Mouse (Mus musculus) limb, embryonic 10.5 days (tissue): Measurements from ENCODE around the gene Fbxw11. TPM values are rescaled to one million over a fixed set of nuclear protein-coding genes. Genes with fewer than 3 reads are reported as not detected.
"Not testable (repeated sequence)": the region's sequence is repeated elsewhere in the genome, so short reads cannot be mapped to it uniquely, and the experiment has no call there.

Experiments used
- DNase-seq: peaks from one replicate; pipeline ENCODE4 v3.0.0-alpha.2; 2017; ENCODE audit warnings: low spot score
- H3K27ac ChIP-seq: fragments of 300-500 bp; sonication (generic); 2 replicates; pipeline ENCODE4 v1.5.1; 2016; ENCODE audit warnings: mild to moderate bottlenecking
- H3K27me3 ChIP-seq: fragments of 300-500 bp; sonication (generic); 2 replicates; pipeline ENCODE4 v1.6.1; 2016; ENCODE audit warnings: low read depth, mild to moderate bottlenecking; ENCODE audit not compliant: poor library complexity, severe bottlenecking
- H3K36me3 ChIP-seq: fragments of 300-500 bp; sonication (generic); 2 replicates; pipeline ENCODE4 v1.6.1; 2016; ENCODE audit warnings: mild to moderate bottlenecking, moderate library complexity
- H3K4me1 ChIP-seq: fragments of 300-500 bp; sonication (generic); 2 replicates; pipeline ENCODE4 v1.6.1; 2016
- H3K4me3 ChIP-seq: fragments of 300-500 bp; sonication (generic); 2 replicates; pipeline ENCODE4 v1.5.1; 2016; ENCODE audit warnings: mild to moderate bottlenecking, moderate library complexity
- H3K9me3 ChIP-seq: fragments of 300-500 bp; sonication (generic); replicated peaks from 2 replicates; pipeline ENCODE4 v1.6.1; 2016; ENCODE audit warnings: mild to moderate bottlenecking
- WGBS: fragments of 180-500 bp; shearing (Covaris S2); methylation state at CpG from one replicate; pipeline ENCODE4 v1.1.7; 2016; 5-methylcytosine and 5-hydroxymethylcytosine counted together
- polyA plus RNA-seq: library from polyadenylated mRNA; unstranded; fragments of >200 nt; fragmentation: Nextera tagmentation; extraction: Ambion mirVana; gene quantifications from 2 replicates; pipeline ENCODE4 v1.2.1, GENCODE M21; 2016

Fbxw11 gene
- polyA plus RNA-seq, 1 experiment from 2014 or later, result 96.4 TPM

DNA sequence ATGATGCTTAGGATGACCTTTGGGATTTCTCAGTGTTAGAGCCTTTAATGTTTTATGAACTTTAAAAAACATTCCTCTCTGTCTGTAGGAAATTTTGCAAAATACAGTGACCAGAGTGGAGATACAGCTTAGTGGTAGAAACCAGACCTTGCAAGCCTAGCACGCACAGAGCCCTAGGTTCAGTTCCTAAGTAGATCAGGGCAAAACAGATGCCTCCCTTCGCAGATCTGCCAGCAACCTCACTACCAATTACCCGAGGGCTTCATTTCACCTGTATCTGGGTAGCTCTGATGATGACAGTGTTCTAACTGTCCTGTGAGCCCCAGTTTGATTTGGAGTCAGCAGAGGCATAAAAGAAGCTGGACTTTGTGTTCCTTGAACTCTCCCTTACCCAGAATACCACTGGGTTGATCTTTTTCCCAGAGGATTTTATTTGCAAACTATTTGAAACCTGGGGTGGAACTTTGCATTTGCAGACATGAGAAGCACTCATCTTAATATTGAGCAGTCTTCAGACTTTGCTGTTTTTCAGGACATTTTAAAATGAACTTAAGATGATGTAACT lies 42.2 kb downstream of the Fbxw11 start:
- peaks cover 4% of the 10 kb centered on the region; the same call in 1 of the 2 replicates for H3K4me1 ChIP-seq
- WGBS, result 81% methylated on average over 3 of the region's 3 CpGs
- H3K36me3 ChIP-seq, result no peaks in the 10 kb centered on the region
- H3K9me3 ChIP-seq, result no peaks in the 10 kb centered on the region
- no peak overlapping the region for H3K27ac ChIP-seq
- DNase-seq, result no peak
- H3K4me3 ChIP-seq, result no peak overlapping the region
- H3K27me3 ChIP-seq, result no peaks in the 10 kb centered on the region

GRCm38 (mm10) chr11:32688245-32688855 lies 45.8 kb downstream of the Fbxw11 start:
- H3K9me3 ChIP-seq, result no peaks in the 10 kb centered on the region
- no peaks in the 10 kb centered on the region for H3K27me3 ChIP-seq
- WGBS, result 97% methylated on average over 2 of the region's 2 CpGs
- H3K4me1 ChIP-seq, result no peaks in the 10 kb centered on the region
- H3K36me3 ChIP-seq, result no peaks in the 10 kb centered on the region
- H3K4me3 ChIP-seq, result no peak overlapping the region
- DNase-seq, result no peak
- H3K27ac ChIP-seq, result no peak overlapping the region

DNA sequence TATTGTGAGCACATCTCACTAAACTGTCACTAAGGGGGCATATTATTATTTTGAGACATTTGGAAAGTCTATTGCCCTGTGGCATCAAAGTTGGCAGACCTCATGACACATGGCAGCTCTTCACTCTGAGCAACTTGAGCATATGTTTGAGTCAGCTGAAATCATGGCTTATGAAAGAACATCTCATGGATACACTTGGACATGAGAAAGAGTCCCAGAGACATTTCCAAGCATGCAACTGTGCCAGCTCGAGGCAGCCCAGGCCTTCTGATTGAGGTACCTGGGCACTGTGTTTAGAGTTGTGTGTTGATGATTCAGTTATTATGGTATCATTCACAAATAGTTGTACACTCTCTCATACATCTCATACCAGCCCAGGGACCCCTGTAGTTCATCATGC lies 47.0 kb downstream of the Fbxw11 start:
- Histone ChIP-seq H3K4me1 (no peaks in the 10 kb centered on the region), H3K4me3 (no peak overlapping the region), H3K27me3 (no peaks in the 10 kb centered on the region), H3K36me3 (no peaks in the 10 kb centered on the region), H3K9me3 (no peaks in the 10 kb centered on the region), H3K27ac (no peak overlapping the region)
- no peak for DNase-seq
- WGBS, result 88% methylated on average over 1 of the region's 1 CpGs

GRCm38 (mm10) chr11:32692834-32693233 lies 50.3 kb downstream of the Fbxw11 start:
- H3K4me1 ChIP-seq, result peaks cover 12% of the 10 kb centered on the region
- H3K36me3 ChIP-seq, result no peaks in the 10 kb centered on the region
- no peaks in the 10 kb centered on the region for H3K27me3 ChIP-seq
- DNase-seq, result no peak
- whole genome bisulfite sequencing, result 92% methylated on average over 1 of the region's 1 CpGs
- H3K27ac ChIP-seq, result no peak overlapping the region
- H3K4me3 ChIP-seq, result no peak overlapping the region
- H3K9me3 ChIP-seq, result no peaks in the 10 kb centered on the region

- WGBS, result 71% methylated on average over 7 of the region's 7 CpGs
Observed at GRCm38 (mm10) chr11:32693431-32694141, 51.1 kb downstream of the Fbxw11 start.

DNA sequence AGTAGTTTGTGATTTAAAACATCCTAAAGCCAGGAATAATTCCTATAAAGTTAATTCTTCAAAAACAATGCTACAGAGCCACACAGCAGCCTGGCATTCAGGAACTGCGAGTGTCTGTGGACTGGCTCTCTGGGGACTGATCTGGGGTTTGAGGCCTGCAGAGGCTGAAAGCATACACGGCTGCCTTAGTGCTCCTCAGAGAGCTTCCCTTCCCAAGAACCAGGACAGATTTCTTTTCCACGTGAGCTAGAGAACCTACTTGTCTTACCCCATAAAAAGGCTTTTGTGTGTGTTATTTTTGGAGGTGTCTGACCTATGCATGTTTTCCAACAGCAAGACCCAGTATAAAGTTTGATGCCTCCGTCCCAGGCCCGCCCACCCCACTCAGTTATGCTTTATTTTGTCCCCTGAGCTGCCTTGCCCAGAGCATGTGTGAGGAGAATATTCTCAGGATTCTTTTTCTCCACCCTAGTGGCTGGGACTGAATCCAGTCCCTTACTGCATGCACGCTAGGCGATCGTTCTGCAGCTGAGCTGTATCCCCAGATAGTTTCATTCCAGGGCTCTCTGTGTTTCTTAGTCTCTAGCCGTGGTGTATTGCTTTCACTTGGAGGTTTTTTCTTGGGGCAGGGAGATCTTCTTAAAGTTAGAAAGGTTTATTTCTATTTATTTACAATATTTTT lies 51.9 kb downstream of the Fbxw11 start:
- not testable (repeated sequence) for H3K27ac ChIP-seq, H3K4me3 ChIP-seq, DNase-seq, H3K9me3 ChIP-seq, H3K27me3 ChIP-seq, H3K36me3 ChIP-seq
- WGBS, result 89% methylated on average over 9 of the region's 9 CpGs
- peaks cover 14% of the 10 kb centered on the region for H3K4me1 ChIP-seq

More at GRCm38 (mm10) chr11:32693431-32694141, 51.1 kb downstream of the Fbxw11 start:
- Histone ChIP-seq H3K9me3 (no peaks in the 10 kb centered on the region), H3K4me1 (peaks cover 14% of the 10 kb centered on the region), H3K27ac (no peak overlapping the region), H3K4me3 (no peak overlapping the region), H3K36me3 (no peaks in the 10 kb centered on the region), H3K27me3 (no peaks in the 10 kb centered on the region)
- no peak for DNase-seq

- Histone ChIP-seq H3K27ac (no peak overlapping the region), H3K9me3 (no peaks in the 10 kb centered on the region), H3K27me3 (no peaks in the 10 kb centered on the region), H3K36me3 (no peaks in the 10 kb centered on the region), H3K4me3 (no peak overlapping the region), H3K4me1 (peaks cover 16% of the 10 kb centered on the region)
- no peak for DNase-seq
- 57% methylated on average over 2 of the region's 2 CpGs for WGBS
Observed at GRCm38 (mm10) chr11:32696446-32697090, 54.0 kb downstream of the Fbxw11 start.

DNA sequence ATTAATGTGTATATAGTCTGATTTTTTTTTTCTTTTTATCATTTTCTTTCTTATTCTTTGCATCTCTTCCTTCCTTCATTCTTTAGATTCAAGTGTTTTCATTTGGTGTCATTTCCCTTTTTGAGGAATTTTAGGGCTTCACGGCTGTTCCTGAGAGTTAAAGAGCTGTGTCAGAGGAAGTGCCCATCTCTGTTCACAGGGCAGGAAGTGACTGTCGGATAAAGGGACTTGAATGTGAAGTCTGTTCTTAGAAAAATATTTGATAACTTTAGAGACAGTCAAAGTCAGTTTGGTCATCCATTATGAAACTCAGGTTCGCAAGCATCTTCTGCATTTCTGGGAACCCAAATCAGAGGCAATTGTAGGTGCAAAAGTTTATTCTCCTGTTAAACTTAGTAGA lies 55.2 kb downstream of the Fbxw11 start:
- H3K4me1 ChIP-seq, result peaks cover 18% of the 10 kb centered on the region
- no peak overlapping the region for H3K27ac ChIP-seq
- H3K36me3 ChIP-seq, result no peaks in the 10 kb centered on the region
- H3K4me3 ChIP-seq, result no peak overlapping the region
- DNase-seq, result no peak
- no peaks in the 10 kb centered on the region for H3K27me3 ChIP-seq
- WGBS, result 75% methylated on average over 3 of the region's 3 CpGs
- H3K9me3 ChIP-seq, result no peaks in the 10 kb centered on the region

DNA sequence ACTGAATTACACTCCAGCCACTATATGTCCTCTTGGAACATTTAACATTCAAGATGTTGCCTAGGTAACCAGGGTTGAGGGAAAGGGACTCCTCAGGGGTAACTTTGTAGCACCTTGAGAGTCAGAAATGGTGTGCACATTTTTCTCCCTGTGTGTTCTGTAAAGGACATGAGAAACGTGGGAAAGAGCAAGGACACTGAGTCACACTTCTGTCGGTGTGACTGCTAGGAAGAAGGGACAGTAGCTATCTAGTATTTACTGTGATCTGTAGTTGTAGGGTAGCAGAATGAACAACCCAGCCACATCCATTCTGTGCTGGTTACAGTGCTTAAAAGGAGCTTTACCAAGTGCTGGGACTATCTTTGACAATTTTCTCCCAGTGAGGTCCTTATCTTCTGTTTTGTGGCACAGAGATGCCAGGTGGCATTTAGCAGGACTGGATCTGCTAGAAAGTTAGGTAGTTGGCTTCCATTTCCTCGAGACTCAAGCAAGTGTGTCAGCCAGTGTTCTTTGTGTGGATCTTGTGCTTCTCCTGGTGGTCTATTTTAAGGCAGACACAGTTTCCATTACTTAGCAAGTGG lies 57.5 kb downstream of the Fbxw11 start:
- peaks cover 18% of the 10 kb centered on the region for H3K4me1 ChIP-seq
- no peak overlapping the region for H3K27ac ChIP-seq
- no peaks in the 10 kb centered on the region for H3K9me3 ChIP-seq
- H3K27me3 ChIP-seq, result no peaks in the 10 kb centered on the region
- no peaks in the 10 kb centered on the region for H3K36me3 ChIP-seq
- 91% methylated on average over 3 of the region's 3 CpGs for WGBS
- no peak overlapping the region for H3K4me3 ChIP-seq
- DNase-seq, result no peak

- Histone ChIP-seq H3K36me3 (peaks cover 3% of the 10 kb centered on the region; the same call in 1 of the 2 replicates), H3K27ac (no peak overlapping the region), H3K9me3 (no peaks in the 10 kb centered on the region), H3K27me3 (no peaks in the 10 kb centered on the region), H3K4me3 (no peak overlapping the region), H3K4me1 (0 out of 2 replicates have a peak, but pooled peaks cover 5% of the 10 kb centered on the region)
- 65% methylated on average over 3 of the region's 3 CpGs for WGBS
- no peak for DNase-seq
Observed at GRCm38 (mm10) chr11:32701566-32701965, 59.0 kb downstream of the Fbxw11 start.

DNA sequence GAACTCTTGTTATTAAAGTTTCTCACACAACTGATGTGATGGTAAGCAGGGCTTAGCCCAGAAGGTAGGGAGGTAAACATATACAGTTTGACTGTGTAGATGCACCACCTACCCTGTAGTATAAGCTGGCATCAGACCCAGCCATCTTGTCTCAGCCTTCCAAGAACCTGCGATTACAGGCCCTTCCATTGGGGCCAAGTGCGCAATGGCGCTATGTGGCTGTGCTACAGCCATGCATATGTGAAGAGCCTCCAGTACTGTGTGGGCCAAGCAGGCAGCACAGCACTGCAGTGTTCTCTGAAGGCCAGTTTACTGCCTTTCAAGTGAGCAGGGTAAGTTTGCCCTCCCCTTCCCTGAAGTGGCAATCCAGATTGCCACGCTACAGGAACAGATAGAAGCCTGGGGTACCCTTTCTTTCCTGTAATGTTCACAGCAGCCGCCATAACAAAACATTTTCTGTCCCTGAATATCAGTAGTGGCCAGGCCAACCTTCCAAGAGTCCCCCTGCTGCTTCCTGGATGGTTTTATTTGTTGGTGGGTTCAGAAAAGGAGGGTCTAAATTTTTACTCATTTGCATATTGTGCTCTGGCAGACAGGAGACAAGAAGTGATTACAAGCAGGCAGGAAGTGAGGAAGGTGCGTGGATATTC lies 61.8 kb downstream of the Fbxw11 start:
- WGBS, result 94% methylated on average over 6 of the region's 6 CpGs
- Histone ChIP-seq H3K27ac (no peak overlapping the region), H3K36me3 (peaks cover 3% of the 10 kb centered on the region; the same call in 1 of the 2 replicates), H3K4me1 (0 out of 2 replicates have a peak, but pooled peaks cover 3% of the 10 kb centered on the region), H3K9me3 (no peaks in the 10 kb centered on the region), H3K4me3 (no peak overlapping the region), H3K27me3 (no peaks in the 10 kb centered on the region)
- no peak for DNase-seq

GRCm38 (mm10) chr11:32706406-32706993 lies 64.0 kb downstream of the Fbxw11 start:
- Histone ChIP-seq H3K4me1 (0 out of 2 replicates have a peak, but pooled peaks cover 2% of the 10 kb centered on the region), H3K27me3 (no peaks in the 10 kb centered on the region), H3K27ac (no peak overlapping the region), H3K4me3 (no peak overlapping the region), H3K9me3 (no peaks in the 10 kb centered on the region), H3K36me3 (peaks cover 4% of the 10 kb centered on the region)
- DNase-seq, result no peak
- 83% methylated on average over 4 of the region's 4 CpGs for WGBS
